Mouse (Mus musculus) midbrain, embryonic 14.5 days (tissue): Measurements from ENCODE around the gene Nkpd1. TPM values are rescaled to one million over a fixed set of nuclear protein-coding genes. Genes with fewer than 3 reads are reported as not detected.
"Not testable (repeated sequence)": the region's sequence is repeated elsewhere in the genome, so short reads cannot be mapped to it uniquely, and the experiment has no call there.

Experiments used
- ATAC-seq: fragments of 200-750 bp; cut with Nextera tagmentation; 2 replicates; pipeline ENCODE4 v1.8.0; 2017; ENCODE audit warnings: moderate number of reproducible peaks, moderate library complexity; ENCODE audit not compliant: low FRiP score, low TSS enrichment
- DNase-seq: peaks from one replicate; pipeline ENCODE4 v3.0.0-alpha.2; 2015
- H3K27ac ChIP-seq: fragments of 300-500 bp; sonication (generic); replicated peaks from 2 replicates; pipeline ENCODE4 v1.5.1; 2014; ENCODE audit warnings: mild to moderate bottlenecking, low read depth, low read length, moderate library complexity
- H3K27me3 ChIP-seq: fragments of 300-500 bp; sonication (generic); 2 replicates; pipeline ENCODE4 v1.6.1; 2014; ENCODE audit warnings: low read length, control low read depth, mixed read lengths; ENCODE audit not compliant: control insufficient read depth, insufficient read depth
- H3K36me3 ChIP-seq: fragments of 300-500 bp; sonication (generic); 2 replicates; pipeline ENCODE4 v1.6.1; 2014; ENCODE audit warnings: low read length, control low read depth; ENCODE audit not compliant: control insufficient read depth, insufficient read depth
- H3K4me1 ChIP-seq: fragments of 300-500 bp; sonication (generic); 2 replicates; pipeline ENCODE4 v1.6.1; 2014; ENCODE audit warnings: mild to moderate bottlenecking, antibody characterized with exemption, low read length, control low read depth; ENCODE audit not compliant: control insufficient read depth, insufficient read depth
- H3K4me2 ChIP-seq: fragments of 300-500 bp; sonication (generic); 2 replicates; pipeline ENCODE4 v1.6.1; 2014; ENCODE audit warnings: mild to moderate bottlenecking, low read length, moderate library complexity
- H3K4me3 ChIP-seq: fragments of 300-500 bp; sonication (generic); replicated peaks from 2 replicates; pipeline ENCODE4 v1.5.1; 2014; ENCODE audit warnings: low read depth, low read length
- H3K9ac ChIP-seq: fragments of 300-500 bp; sonication (generic); replicated peaks from 2 replicates; pipeline ENCODE4 v1.6.1; 2014; ENCODE audit warnings: mild to moderate bottlenecking, low read length, moderate library complexity
- H3K9me3 ChIP-seq: fragments of 300-500 bp; sonication (generic); 2 replicates; pipeline ENCODE4 v1.6.1; 2016; ENCODE audit warnings: low read length, control low read depth, mixed read lengths; ENCODE audit not compliant: control insufficient read depth
- WGBS: fragments of 180-500 bp; shearing (Covaris S2); extraction: QIAGEN DNeasy Blood & Tissue Kit; methylation state at CpG from one replicate; pipeline ENCODE4 v1.1.7; 2014; 5-methylcytosine and 5-hydroxymethylcytosine counted together
- polyA plus RNA-seq: library from polyadenylated mRNA; unstranded; fragments of >200 nt; fragmentation: Nextera tagmentation; extraction: Ambion mirVana; gene quantifications from 2 replicates; pipeline ENCODE4 v1.2.1, GENCODE M21; 2014

The Nkpd1 gene
- polyA plus RNA-seq, 1 experiment from 2014 or later = 0.74 TPM

DNA sequence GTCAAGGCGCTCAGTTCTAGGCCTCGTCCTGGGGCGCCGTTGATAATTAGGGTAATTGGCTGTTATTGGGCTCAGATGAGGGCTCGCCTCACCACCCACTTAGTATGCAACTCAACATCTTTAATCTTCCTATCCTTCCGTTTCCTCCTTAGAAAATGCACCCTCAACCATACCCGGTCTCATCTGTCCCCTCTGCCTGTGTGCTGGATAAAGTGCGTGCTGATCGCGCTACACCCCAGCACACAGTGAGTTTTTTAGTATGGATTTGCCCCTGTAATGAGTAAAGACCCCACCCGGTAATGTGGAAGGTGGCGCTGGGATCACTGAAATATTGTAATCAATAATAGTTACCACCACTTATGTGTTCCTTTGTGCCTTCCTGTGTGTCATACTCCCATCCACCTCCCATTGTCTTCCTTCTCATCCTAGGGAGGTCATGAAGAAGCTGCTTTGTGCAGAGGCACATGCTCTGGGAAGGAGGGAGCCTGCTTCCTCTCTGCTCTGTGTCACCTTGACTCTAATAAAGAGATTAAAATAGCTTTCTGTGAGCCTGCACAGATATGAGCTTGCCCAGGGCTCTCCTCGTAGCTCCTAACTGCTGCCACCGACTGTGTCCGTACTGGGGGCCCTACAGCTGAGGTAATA lies 8.6 kb upstream of the Nkpd1 start:
- peak overlapping the region; percentile 81 for H3K9ac ChIP-seq
- no peaks in the 10 kb centered on the region for H3K36me3 ChIP-seq
- no peaks in the 10 kb centered on the region for H3K27me3 ChIP-seq
- peak overlapping the region; percentile 85 for H3K27ac ChIP-seq
- H3K9me3 ChIP-seq = no peaks in the 10 kb centered on the region
- peak overlapping the region; percentile 77 for H3K4me3 ChIP-seq
- WGBS = 8% methylated on average over 15 of the region's 15 CpGs
- peaks cover 18% of the 10 kb centered on the region for H3K4me1 ChIP-seq
- DNase-seq (peak; percentile 35), ATAC-seq (peak; percentile 15; the same call in 1 of the 2 replicates)
- H3K4me2 ChIP-seq = peak overlapping the region; percentile 67

GRCm38 (mm10) chr7:19509786-19510185 lies 7.9 kb upstream of the Nkpd1 start:
- no peak overlapping the region for H3K27ac ChIP-seq
- no peak overlapping the region for H3K9ac ChIP-seq
- WGBS = 94% methylated on average over 7 of the region's 7 CpGs
- H3K36me3 ChIP-seq = no peaks in the 10 kb centered on the region
- ATAC-seq (no peak), DNase-seq (no peak)
- no peaks in the 10 kb centered on the region for H3K9me3 ChIP-seq
- peak overlapping the region; percentile 77 for H3K4me3 ChIP-seq
- H3K27me3 ChIP-seq = no peaks in the 10 kb centered on the region
- H3K4me2 ChIP-seq = peak overlapping the region; percentile 67
- peaks cover 18% of the 10 kb centered on the region for H3K4me1 ChIP-seq

GRCm38 (mm10) chr7:19511934-19512333 lies 5.7 kb upstream of the Nkpd1 start:
- H3K4me3 ChIP-seq, DNase-seq: not testable (repeated sequence)
- 95% methylated on average over 6 of the region's 7 CpGs for WGBS

GRCm38 (mm10) chr7:19512353-19512752 lies 5.3 kb upstream of the Nkpd1 start:
- H3K4me1 ChIP-seq = peaks cover 12% of the 10 kb centered on the region
- no peak overlapping the region for H3K27ac ChIP-seq
- ATAC-seq (no peak), DNase-seq (no peak)
- WGBS = 77% methylated on average over 6 of the region's 6 CpGs
- H3K4me3 ChIP-seq = no peak overlapping the region
- no peak overlapping the region for H3K9ac ChIP-seq
- no peak overlapping the region for H3K4me2 ChIP-seq
- H3K27me3 ChIP-seq = no peaks in the 10 kb centered on the region
- no peaks in the 10 kb centered on the region for H3K36me3 ChIP-seq
- no peaks in the 10 kb centered on the region for H3K9me3 ChIP-seq

More at GRCm38 (mm10) chr7:19511934-19512333, 5.7 kb upstream of the Nkpd1 start:
- H3K36me3 ChIP-seq, H3K4me2 ChIP-seq, ATAC-seq, H3K27ac ChIP-seq, H3K9ac ChIP-seq, H3K9me3 ChIP-seq, H3K27me3 ChIP-seq: not testable (repeated sequence)
- H3K4me1 ChIP-seq = peaks cover 12% of the 10 kb centered on the region

- DNase-seq (peak; percentile 32), ATAC-seq (no peak)
- H3K9ac ChIP-seq = peak overlapping the region; percentile 50
- H3K36me3 ChIP-seq = no peaks in the 10 kb centered on the region
- no peaks in the 10 kb centered on the region for H3K9me3 ChIP-seq
- WGBS = 5% methylated on average over 23 of the region's 23 CpGs
- peaks cover 68% of the 10 kb centered on the region for H3K27me3 ChIP-seq
- H3K4me1 ChIP-seq = peaks cover 17% of the 10 kb centered on the region
- H3K4me3 ChIP-seq = peak overlapping the region; percentile 22
- H3K4me2 ChIP-seq = peak overlapping the region; percentile 52
- H3K27ac ChIP-seq = no peak overlapping the region
Observed at GRCm38 (mm10) chr7:19520032-19520431, 2.4 kb downstream of the Nkpd1 start.

DNA sequence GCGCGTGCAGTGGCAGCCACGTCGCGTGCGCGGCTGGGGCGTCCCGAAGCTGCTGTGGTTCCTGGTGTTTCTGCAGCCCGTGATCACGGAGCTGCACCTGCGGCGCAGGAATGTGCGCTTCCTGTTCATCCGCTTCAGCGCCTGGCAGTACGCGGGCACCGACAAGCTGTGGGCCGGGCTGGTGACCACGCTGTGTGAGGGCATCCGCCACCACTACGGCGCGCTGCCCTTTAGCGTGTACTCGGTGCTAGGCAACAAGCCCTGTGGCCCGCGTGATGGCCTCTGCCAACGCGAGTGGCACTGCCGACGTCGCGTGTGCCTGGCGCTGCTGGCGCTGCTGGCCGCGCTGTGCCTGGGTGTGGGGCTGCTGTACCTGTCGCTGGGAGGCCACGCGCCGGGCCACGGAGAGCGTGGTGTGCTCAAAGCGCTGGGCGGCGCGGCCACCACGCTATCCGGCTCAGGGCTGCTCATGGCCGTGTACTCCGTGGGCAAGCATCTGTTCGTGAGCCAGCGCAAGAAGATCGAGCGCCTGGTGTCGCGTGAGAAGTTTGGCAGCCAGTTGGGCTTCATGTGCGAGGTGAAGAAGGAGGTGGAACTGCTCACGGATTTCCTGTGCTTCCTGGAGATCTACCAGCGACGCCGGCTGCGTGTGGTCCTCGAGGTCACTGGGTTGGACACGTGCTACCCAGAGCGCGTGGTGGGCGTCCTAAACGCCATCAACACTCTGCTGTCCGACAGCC lies 5.5 kb downstream of the Nkpd1 start:
- Histone ChIP-seq H3K9me3 (no peaks in the 10 kb centered on the region), H3K27ac (no peak overlapping the region), H3K4me1 (peaks cover 14% of the 10 kb centered on the region), H3K4me3 (peak overlapping the region; percentile 36), H3K36me3 (no peaks in the 10 kb centered on the region), H3K4me2 (peak overlapping the region; percentile 71), H3K27me3 (peaks cover 74% of the 10 kb centered on the region), H3K9ac (peak overlapping the region; percentile 23; the same call in 1 of the 2 replicates)
- 10% methylated on average over 72 of the region's 72 CpGs for WGBS
- peak; percentile 57 for DNase-seq
- ATAC-seq = no peak

- H3K27me3 ChIP-seq = peaks cover 67% of the 10 kb centered on the region
- H3K4me2 ChIP-seq = peak overlapping the region; percentile 71
- DNase-seq (peak; percentile 83), ATAC-seq (peak; percentile 62)
- H3K9ac ChIP-seq = peak overlapping the region; percentile 47
- 1% methylated on average over 64 of the region's 64 CpGs for WGBS
- peaks cover 14% of the 10 kb centered on the region for H3K4me1 ChIP-seq
- H3K27ac ChIP-seq = no peak overlapping the region
- H3K9me3 ChIP-seq = no peaks in the 10 kb centered on the region
- H3K4me3 ChIP-seq = peak overlapping the region; percentile 36
- H3K36me3 ChIP-seq = no peaks in the 10 kb centered on the region
Observed at GRCm38 (mm10) chr7:19523757-19524419, 6.2 kb downstream of the Nkpd1 start.

DNA sequence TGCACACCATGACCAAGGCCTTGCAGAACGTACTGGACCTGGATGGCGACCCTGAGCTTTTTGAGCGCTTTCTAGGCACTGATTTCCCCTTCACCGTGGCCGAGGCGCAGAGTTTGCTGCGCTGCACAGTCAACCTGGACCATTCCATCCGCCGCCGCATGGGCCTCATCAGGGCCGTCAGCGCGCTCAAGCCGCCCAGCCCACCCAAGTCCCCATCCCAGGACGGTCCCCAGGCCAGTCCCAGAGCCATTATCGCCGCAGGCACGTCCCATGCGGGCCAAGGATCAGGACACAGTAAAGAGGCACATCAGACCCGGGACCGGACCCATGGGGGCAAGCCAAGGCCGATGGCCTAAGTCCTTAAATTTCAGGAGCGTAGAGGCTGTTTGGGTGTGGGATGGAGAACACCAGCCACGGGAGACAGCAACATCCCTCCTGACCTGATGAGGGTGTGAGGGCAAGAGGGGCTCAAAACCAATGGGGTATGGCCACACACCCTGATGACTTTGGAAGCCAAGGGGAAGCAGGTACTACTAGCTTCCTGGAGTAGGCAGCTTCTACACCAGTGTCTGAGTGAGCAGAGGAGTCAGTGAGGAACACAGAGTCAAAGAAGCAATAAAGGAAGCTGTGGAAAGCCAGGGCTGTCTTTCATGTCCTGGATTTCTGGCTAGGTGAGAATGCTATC lies 6.9 kb downstream of the Nkpd1 start:
- Histone ChIP-seq H3K9ac (peak overlapping the region; percentile 47), H3K27me3 (peaks cover 62% of the 10 kb centered on the region), H3K4me3 (peak overlapping the region; percentile 36), H3K9me3 (no peaks in the 10 kb centered on the region), H3K36me3 (peaks cover 6% of the 10 kb centered on the region), H3K4me1 (peaks cover 14% of the 10 kb centered on the region), H3K4me2 (peak overlapping the region; percentile 71), H3K27ac (no peak overlapping the region)
- WGBS = 12% methylated on average over 24 of the region's 24 CpGs
- DNase-seq (no peak), ATAC-seq (peak; percentile 29)
